Mouse (Mus musculus): ENCODE data around the gene Pklr. TPM values are rescaled to one million over a fixed set of nuclear protein-coding genes. Genes with fewer than 3 reads are reported as not detected.

Gene Pklr
- polyA plus RNA-seq, 1 experiment = not detected

DNA sequence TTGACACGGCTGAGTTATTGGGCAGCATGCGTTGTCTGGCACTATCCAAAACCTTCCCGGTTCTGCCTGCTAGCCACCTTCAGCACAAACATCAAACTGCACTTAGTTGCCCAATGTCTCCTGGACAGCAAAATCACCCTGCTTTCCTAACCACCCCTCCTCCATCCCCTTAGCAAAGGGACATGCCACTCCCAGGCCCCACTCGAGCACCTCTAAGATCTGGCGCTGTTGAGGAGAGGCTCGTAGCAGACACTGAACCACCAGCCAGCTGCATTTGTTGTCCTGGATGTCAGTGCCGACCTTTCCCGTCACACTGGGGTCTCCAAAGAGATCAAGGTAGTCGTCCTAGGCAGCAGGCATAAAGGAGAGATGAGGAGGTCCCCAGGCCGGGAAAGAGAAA, 41.9 kb upstream of the Pklr start:
- peaks cover 6% of the 10 kb centered on the region; the same call in 1 of the 2 replicates for H3K4me1 ChIP-seq (ENCODE audit: control insufficient read depth, insufficient read depth, low read length)
- H3K4me3 ChIP-seq (ENCODE audit: insufficient read depth, low read length) = no peak overlapping the region
- TF ChIP-seq CTCF (IDR thresholded peaks at IDR 0.05; ENCODE audit: low read depth, low read length) (no peak), POLR2A (IDR thresholded peaks at IDR 0.05; ENCODE audit: borderline replicate concordance, low read depth, low read length) (no peak)
- H3K27ac ChIP-seq (ENCODE audit: insufficient read depth, low read depth, low read length) = no peak overlapping the region

DNA sequence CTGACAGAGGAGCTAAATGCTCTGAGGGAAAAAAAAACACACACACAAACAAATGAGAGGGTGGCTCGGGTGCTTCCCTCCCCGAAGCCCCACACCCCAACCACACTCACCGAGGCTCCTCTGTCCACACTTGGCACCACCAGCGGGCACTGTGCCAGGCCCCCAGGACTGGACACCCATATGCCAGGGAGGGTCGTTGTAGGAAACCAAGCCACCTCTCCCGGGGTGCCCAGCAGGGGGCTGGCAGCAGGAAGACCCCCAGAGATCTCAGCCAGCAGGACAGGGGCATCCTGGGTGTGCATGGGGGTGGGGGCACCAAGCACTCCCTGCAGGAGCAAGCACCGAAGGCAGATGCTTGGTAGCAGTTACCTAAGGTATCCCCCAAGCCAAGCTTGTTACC, 35.1 kb upstream of the Pklr start, which contains the start of gene Gm43738:
Gene Gm43738, minus strand, starts transcription at position 289 of the 400 bp plus-strand sequence.
- TF ChIP-seq CTCF (IDR thresholded peaks at IDR 0.05; ENCODE audit: low read depth, low read length) (no peak), POLR2A (IDR thresholded peaks at IDR 0.05; ENCODE audit: borderline replicate concordance, low read depth, low read length) (no peak)
- H3K4me3 ChIP-seq (ENCODE audit: insufficient read depth, low read length) = peak within 1 kb of the TSS; percentile 69
- H3K4me1 ChIP-seq (ENCODE audit: control insufficient read depth, insufficient read depth, low read length) = peaks cover 29% of the 10 kb centered on the region
- H3K27ac ChIP-seq (ENCODE audit: insufficient read depth, low read depth, low read length) = peak within 1 kb of the TSS; percentile 57

DNA sequence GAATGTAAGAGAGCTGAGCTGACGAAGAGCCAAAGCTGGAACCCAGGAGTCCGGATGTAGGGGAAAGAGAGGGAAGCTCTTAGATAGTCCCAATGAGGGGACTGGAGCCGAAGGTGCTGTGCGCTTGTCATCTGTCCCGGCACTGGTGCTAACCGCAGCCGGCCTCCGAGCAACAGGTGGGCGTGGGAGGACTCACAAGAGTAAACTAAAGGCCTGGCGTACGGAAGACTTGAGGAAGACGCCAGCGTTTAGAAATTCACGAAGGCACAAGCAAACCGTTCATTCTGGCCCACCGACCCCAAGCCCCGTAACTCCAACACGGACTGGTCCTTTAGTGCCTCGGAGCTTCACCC, 34.5 kb upstream of the Pklr start:
- TF ChIP-seq CTCF (IDR thresholded peaks at IDR 0.05; ENCODE audit: low read depth, low read length) = 0 out of 2 replicates have a peak, but pooled peaks have one; percentile 15
- no peak for TF ChIP-seq POLR2A (IDR thresholded peaks at IDR 0.05; ENCODE audit: borderline replicate concordance, low read depth, low read length)
- peaks cover 30% of the 10 kb centered on the region for H3K4me1 ChIP-seq (ENCODE audit: control insufficient read depth, insufficient read depth, low read length)
- H3K27ac ChIP-seq (ENCODE audit: insufficient read depth, low read depth, low read length) = peak overlapping the region; percentile 57
- H3K4me3 ChIP-seq (ENCODE audit: insufficient read depth, low read length) = peak overlapping the region; percentile 69

DNA sequence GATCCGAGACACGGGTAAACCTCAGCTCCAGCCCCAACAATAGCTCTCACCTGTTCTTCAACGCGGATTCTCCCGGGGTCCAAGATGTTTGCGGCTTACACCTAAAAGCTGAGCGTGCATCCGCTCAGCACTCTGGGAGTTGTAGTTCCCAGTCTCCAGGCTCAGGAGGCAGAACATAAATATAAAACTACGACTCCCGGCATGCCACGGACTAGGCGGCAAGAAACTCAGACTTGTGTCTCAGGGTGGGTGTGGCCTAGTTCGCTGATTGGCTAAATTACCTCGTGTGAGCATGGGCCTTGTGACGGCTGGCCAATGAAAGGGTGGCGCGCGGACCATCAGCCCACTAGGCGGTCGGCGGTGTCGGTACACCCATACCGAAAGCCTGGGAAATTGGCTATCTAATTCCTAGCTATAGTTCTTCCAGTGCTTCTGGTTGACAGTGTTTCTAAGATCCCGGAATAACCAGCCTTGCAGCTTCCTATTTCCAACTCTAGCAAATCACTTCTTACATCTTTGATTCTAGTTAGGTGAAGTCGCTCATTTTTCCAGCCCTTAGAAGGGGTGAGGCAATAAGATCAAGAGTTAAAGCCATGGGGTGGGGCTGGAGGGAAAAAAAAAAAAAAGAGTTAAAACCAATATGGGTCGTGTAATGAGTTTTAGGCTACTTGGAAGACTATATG, 34.0 kb upstream of the Pklr start, which contains the start of gene Fdps:
Gene Fdps, minus strand, starts transcription at position 148 of the 683 bp plus-strand sequence.
- Histone ChIP-seq H3K4me1 (ENCODE audit: control insufficient read depth, insufficient read depth, low read length) (peaks cover 34% of the 10 kb centered on the region), H3K27ac (ENCODE audit: insufficient read depth, low read depth, low read length) (peak within 1 kb of the TSS; percentile 76), H3K4me3 (ENCODE audit: insufficient read depth, low read length) (peak within 1 kb of the TSS; percentile 69)
- TF ChIP-seq CTCF (IDR thresholded peaks at IDR 0.05; ENCODE audit: low read depth, low read length) (no peak), POLR2A (IDR thresholded peaks at IDR 0.05; ENCODE audit: borderline replicate concordance, low read depth, low read length) (no peak)

DNA sequence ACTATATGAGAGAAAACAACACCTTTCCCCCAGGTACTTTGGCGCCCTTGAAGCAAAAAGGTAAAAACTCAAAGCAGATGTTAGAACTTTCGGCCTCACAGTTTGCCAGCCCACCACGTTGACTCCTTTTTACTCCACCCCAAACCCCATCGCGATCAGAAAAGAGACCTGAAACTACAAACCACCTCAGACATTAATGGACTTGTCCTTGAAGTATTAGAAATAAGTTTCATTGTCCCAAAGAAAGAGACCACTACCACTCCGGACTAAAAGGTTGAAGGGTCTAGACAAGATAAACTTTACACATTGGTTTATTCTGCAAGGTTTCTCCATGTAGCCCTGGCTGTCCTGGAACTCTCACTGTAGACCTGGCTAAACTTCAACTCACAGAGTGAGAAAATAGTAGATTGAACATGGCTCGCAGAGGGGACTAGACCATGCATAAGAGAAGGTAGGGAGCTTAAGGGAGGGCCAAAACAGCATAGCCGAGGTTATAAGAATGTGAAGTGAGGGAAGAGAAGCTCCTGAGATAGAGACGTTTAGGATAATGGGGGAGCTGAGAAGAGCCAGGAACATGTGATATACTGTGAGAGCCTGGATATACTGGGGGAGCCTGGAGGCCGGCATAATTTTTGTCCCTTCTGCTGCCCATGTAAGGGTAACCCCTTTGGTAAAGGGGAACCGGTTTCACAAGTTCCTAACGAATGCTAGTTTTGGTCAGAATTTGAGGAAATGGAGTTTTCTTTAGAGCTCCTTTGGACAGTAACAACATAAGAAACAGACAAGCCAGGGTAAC, 33.2 kb upstream of the Pklr start:
- TF ChIP-seq POLR2A (IDR thresholded peaks at IDR 0.05; ENCODE audit: borderline replicate concordance, low read depth, low read length) (no peak), CTCF (IDR thresholded peaks at IDR 0.05; ENCODE audit: low read depth, low read length) (no peak)
- H3K4me1 ChIP-seq (ENCODE audit: control insufficient read depth, insufficient read depth, low read length) = peaks cover 39% of the 10 kb centered on the region
- peak overlapping the region; percentile 31; the same call in 1 of the 2 replicates for H3K4me3 ChIP-seq (ENCODE audit: insufficient read depth, low read length)
- peak overlapping the region; percentile 76 for H3K27ac ChIP-seq (ENCODE audit: insufficient read depth, low read depth, low read length)

DNA sequence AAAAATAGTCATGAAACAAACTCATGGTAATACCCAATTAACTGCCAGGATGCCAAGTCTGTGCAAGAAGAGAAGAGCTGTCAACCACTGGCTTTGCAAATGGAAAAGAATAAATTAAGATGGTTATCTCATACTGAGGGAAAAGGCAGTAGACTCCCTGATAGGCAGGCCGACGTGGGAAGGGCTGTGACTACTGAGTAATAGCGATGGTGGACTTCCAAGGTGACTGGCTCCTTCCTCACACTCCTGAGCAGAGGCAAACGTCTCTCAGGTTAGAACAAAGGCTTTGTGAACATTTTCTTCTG, 32.7 kb upstream of the Pklr start:
- peak overlapping the region; percentile 76 for H3K27ac ChIP-seq (ENCODE audit: insufficient read depth, low read depth, low read length)
- H3K4me1 ChIP-seq (ENCODE audit: control insufficient read depth, insufficient read depth, low read length) = peaks cover 36% of the 10 kb centered on the region
- TF ChIP-seq POLR2A (IDR thresholded peaks at IDR 0.05; ENCODE audit: borderline replicate concordance, low read depth, low read length) = no peak
- no peak for TF ChIP-seq CTCF (IDR thresholded peaks at IDR 0.05; ENCODE audit: low read depth, low read length)
- H3K4me3 ChIP-seq (ENCODE audit: insufficient read depth, low read length) = no peak overlapping the region

DNA sequence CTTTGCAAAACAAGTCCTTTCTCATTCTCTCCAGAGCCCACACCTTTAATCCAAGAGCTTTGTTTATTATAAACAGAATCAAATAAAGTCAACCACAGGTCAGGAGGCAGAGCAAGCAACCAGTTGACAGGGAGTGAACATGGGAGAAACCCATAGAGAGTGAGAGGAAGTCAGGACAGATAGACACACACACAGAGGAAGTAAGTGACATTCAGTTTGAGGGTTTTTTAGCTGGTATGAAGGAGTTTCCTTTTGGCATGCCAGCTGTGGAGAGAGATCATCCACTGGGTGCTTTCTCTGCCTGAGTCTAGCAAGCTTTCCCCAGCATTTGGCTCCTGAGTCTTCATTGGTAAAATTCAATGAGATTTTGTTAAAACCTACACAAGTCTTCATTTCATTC, 29.1 kb upstream of the Pklr start:
- Histone ChIP-seq H3K4me1 (ENCODE audit: control insufficient read depth, insufficient read depth, low read length) (peaks cover 31% of the 10 kb centered on the region), H3K4me3 (ENCODE audit: insufficient read depth, low read length) (no peak overlapping the region), H3K27ac (ENCODE audit: insufficient read depth, low read depth, low read length) (no peak overlapping the region; the same call in 1 of the 2 replicates)
- no peak for TF ChIP-seq CTCF (IDR thresholded peaks at IDR 0.05; ENCODE audit: low read depth, low read length)
- TF ChIP-seq POLR2A (IDR thresholded peaks at IDR 0.05; ENCODE audit: borderline replicate concordance, low read depth, low read length) = no peak

DNA sequence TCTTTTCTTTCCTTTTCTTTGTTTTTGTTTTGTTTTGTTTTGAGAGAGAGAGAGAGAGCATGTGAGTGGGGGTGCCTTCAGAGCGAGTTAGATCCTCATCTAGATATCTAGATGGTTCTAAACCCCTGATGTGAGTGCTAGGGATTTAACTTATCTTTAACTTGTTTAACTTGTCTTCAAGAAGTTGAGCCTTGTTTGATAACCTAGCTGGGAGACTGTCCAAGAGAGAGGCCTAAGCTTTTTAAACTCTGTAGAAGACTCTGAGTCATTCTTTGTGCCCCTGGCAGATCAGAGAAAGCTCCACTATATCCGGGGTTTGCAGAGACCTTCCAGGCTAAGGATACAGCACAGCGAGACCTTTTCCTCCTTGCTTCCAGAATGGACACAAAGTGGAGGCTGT, 28.4 kb upstream of the Pklr start:
- Histone ChIP-seq H3K4me1 (ENCODE audit: control insufficient read depth, insufficient read depth, low read length) (peaks cover 28% of the 10 kb centered on the region), H3K4me3 (ENCODE audit: insufficient read depth, low read length) (no peak overlapping the region), H3K27ac (ENCODE audit: insufficient read depth, low read depth, low read length) (no peak overlapping the region)
- TF ChIP-seq CTCF (IDR thresholded peaks at IDR 0.05; ENCODE audit: low read depth, low read length) = no peak
- TF ChIP-seq POLR2A (IDR thresholded peaks at IDR 0.05; ENCODE audit: borderline replicate concordance, low read depth, low read length) = no peak

DNA sequence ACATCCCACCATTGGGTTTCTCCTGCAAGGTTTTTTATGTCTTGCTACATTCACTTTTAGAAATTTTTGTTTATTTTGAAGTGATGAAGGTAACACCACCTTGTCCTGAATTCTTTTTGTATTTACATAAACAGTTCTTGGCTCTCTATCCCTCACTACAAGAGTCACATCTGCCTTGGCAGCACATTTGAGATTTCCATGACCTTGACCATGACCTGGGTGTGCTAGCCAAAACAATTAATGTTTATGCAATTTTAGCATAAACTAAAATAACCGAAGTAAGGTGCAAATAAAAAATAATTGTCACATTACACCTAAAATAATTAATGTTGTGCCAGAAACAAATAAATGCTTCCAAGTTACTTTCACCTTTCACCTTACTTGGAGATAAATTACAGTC, 27.8 kb upstream of the Pklr start:
- TF ChIP-seq POLR2A (IDR thresholded peaks at IDR 0.05; ENCODE audit: borderline replicate concordance, low read depth, low read length) (no peak), CTCF (IDR thresholded peaks at IDR 0.05; ENCODE audit: low read depth, low read length) (no peak)
- Histone ChIP-seq H3K27ac (ENCODE audit: insufficient read depth, low read depth, low read length) (no peak overlapping the region), H3K4me3 (ENCODE audit: insufficient read depth, low read length) (no peak overlapping the region), H3K4me1 (ENCODE audit: control insufficient read depth, insufficient read depth, low read length) (peaks cover 23% of the 10 kb centered on the region)

DNA sequence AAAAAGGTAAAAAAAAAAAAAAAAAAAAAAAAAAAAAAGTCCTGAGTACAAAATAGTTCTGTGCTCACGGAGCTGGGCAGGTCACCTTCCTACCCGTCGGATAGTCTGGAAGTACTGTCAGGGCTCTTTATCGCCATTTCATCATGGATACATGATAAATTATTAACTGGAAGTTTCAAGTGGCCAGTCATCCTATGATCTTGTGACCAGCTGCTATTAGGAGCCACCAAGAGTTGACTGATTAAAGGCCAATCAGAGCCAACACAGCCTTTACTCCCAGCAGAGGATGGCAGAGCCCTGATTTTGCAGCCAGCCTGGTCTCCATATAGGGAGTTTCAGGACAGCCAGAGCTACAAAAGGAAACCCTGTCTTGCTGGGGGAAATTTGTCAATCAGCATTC, 22.9 kb upstream of the Pklr start:
- Histone ChIP-seq H3K4me3 (ENCODE audit: insufficient read depth, low read length) (no peak overlapping the region), H3K27ac (ENCODE audit: insufficient read depth, low read depth, low read length) (no peak overlapping the region), H3K4me1 (ENCODE audit: control insufficient read depth, insufficient read depth, low read length) (no peaks in the 10 kb centered on the region)
- TF ChIP-seq CTCF (IDR thresholded peaks at IDR 0.05; ENCODE audit: low read depth, low read length) (no peak), POLR2A (IDR thresholded peaks at IDR 0.05; ENCODE audit: borderline replicate concordance, low read depth, low read length) (no peak)

Measured in bone marrow macrophage, adult 2 months (primary cell).